Mouse (Mus musculus) thymus, adult 2 months (tissue): Measurements from ENCODE around the gene Zbtb7a.

Experiments used
- CTCF ChIP-seq: fragments of 200-500 bp; IDR thresholded peaks from 2 replicates; pipeline ENCODE4 v1.5.1; 2012; ENCODE audit warnings: mild to moderate bottlenecking, control low read depth, low read length, moderate library complexity, borderline replicate concordance; ENCODE audit not compliant: control insufficient read depth, poor library complexity, insufficient read depth; ENCODE audit errors: extremely low read depth
- POLR2A ChIP-seq: fragments of 200-500 bp; IDR thresholded peaks from 2 replicates; pipeline ENCODE4 v1.6.1; 2012; ENCODE audit warnings: mild to moderate bottlenecking, low read length, control low read depth, moderate library complexity; ENCODE audit not compliant: control insufficient read depth, poor library complexity, insufficient read depth; ENCODE audit errors: extremely low read depth

DNA sequence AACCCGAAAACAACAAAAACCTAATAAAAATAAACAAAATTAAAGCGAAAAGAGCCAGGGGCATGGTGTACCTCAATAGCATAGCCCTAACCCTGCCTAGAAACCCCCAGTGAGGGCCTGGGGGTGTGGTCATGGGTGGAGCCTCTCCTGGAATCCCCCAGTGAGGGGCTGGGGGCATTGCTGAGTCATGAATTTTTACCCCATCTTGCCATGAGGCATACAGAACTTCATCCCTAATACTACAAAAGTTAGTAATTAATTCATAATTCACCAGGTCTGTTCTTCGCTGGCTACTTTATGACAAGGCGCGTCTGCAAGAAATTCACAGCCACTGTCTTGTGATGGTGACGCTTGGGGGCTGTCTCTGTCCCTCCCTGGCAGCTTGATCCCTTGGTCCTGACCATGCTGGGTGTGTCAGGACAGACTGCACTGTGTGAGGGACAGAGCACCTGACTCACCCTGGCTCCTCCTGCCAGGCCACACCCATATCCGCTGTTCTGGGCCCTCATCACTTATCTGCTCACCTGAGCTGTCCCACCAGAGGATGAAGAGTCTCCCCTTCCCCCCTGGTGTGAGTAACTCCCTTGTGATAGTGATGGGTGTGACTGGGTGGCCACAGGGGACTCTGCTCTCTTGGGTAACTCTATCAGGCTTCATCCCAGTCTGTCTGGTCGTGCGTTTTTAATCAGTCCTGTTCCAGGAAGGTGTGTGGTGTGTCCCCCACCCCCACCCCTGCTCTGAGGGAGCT is 39.9 kb upstream of the Zbtb7a start:
- TF ChIP-seq CTCF (no peak), POLR2A (no peak)
